Mouse (Mus musculus) embryo, embryonic 11 days (tissue): Measurements from ENCODE around the gene Naa80.
A peak's percentile ranks its signal among the peaks of the same experiment; 100 is the strongest.

Experiments used
- DNase-seq: peaks from one replicate; pipeline ENCODE4 v3.0.0-alpha.2; 2015

Gene Naa80

DNA sequence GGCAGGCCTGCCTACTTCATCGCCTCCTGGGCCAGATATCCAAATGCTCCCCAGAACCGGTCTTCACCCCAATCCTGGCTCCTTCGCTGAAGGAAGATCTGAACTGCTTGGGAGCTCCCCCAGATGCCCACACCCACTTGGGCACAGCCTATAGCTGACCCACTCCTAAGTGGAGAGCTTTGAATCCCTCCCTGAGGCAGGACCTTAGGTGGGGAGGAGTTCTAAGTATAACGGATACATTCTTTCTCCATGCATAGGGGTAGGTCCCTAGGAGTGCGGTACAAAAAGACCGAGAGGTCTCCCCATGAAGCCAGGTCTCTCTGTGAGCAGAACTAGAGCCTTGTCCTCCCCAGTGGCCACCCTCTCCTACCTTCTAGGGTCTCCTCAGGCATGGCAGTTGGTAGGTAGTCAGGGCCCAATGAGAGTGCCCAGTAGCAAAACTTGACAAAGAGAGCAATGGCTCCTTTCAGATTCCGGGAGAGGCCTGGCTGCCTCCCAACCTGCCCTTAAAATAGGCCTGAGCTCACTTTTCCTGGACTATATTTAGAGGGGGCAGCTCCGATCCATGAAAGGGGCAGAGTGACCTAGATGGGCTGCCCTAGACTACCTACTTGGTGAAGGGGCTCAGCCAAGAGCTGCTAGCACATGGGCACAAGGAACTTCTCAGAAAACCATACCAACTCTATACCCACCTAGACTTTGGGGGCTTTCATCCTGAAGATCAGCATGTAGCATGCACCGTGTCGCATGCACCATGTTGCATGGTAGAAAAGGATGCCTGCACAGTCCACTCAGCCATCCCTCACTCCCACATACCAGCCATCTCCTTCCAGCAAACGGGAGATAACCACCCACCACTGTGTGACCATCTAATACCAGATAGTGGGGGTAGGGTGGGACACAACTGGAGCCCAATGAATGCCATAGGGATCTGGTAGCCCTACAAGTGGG lies 18.2 kb downstream of the Naa80 start:
- no peak for DNase-seq

DNA sequence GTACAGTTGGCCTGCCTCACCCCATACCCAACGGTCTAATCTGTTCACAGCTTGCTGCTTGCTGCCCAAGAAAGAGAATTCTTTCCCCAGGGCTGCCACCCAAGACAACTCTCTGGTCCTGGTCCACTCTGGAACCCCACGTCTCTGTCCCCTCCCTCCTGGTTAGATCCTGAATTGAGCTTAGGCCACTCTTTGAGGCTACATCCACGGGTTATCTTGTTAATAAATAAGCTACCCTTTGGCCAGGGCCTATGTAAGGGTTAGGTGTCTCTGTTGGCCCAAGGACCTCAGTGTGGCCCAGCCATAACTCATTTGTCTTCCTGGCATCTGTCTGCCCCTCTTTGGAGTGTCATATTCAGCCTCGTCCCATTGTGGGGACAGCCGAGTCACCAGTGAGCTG lies 19.7 kb downstream of the Naa80 start:
- no peak for DNase-seq

DNA sequence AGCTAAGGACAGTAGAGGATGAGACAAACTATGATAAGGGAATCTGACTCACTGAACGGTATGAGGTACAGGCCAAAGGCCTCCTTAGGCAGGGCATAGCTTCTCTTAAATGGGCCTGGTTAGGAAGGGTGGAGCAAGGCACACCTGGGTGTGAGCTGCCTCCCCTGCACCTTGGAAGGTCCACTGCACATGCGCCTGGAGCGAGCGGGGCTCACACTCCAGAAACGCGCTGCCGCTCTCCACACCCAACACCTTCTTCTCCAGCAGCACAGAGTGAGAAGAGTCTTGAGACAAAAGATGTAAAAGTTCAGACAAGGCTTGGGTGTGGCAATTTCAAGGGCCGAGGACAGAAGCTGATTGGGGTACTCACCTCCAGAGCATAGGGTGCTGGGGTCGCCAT lies 20.7 kb downstream of the Naa80 start:
- no peak for DNase-seq

DNA sequence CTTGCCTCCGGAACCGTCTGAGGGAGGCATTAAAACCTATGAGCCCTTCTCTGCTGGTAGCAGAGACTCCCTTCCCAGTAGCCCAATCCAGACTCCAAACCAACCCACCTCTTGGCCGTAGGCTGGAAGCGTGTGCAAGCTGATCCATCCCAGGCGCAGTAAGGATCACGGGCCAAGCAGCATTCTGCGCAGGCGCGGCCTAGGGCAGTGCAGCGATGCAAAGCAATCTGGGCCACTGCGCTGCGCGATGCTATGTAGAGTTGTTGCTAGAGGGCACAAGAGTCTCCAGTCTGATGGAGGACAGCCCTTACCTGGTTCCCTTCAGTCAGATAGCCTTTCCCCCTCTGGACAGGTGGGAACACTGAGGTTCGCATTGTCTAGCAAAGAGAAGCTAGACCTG lies 21.2 kb downstream of the Naa80 start:
- no peak for DNase-seq

DNA sequence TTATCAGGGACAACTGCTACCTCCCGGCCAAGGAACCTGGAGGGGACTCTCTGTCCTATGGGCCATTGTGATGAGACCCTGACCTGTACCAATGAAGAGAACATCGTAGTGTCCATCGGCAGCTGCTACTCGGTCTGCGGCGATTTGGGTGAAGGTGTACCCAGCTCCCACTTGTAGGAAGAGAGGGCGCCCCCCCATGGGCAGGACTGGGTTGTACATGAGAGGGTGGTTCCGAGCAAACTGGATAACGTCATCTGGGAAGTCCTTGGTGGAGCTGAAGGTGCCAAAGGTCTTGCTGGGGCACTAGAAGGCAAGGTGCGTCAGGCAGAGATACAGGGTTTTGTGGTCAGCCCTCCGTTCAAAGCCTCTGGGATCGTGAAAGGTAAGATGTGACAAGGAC lies 22.1 kb downstream of the Naa80 start:
- no peak for DNase-seq

DNA sequence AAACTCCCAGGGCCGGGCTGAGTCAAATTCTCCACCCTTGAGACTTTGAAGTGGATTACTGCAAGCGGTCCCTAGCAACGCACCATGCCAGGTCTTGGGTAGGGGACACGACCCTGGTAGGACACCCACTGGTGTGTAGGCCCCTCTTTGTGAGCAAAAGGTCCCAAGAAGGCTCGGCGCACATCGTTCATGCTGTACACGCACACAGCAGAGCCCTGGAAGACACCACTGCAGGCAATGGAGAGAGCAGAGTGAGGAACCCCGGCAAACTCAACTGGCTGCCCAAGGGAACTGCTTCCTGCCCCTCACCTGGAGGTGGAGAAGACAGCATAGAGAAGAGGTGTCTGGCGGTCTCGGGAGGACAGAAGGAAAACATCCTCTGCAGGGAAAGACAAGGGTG lies 22.6 kb downstream of the Naa80 start:
- no peak for DNase-seq

DNA sequence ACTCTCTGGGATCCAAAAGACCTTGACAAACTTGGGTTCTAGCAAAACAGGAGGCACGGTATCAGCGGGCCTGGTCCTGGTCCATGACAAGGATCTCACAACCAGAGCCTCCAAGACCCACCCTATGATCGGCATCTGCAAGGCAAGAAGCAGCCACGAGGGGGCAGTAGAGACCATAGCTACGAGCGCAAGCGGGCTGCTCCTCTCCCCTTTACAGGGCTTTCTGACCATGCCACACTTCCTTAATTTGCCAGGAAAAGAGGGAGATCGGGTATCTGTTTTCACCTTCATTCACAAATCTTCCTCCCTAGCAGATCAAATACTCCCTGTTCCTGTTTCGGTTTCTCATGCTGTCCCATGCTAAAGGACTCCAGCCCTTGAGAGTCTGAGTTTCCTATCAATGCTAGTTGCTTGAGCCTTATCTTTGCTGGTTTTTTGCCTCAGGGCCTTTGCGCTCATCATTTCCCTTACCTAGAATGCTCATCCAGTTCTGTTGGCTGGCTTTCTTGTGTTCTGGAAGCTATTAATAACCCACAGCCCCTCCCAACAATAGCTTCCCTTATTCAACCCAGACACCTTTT lies 23.5 kb downstream of the Naa80 start:
- peak; percentile 91 for DNase-seq

DNA sequence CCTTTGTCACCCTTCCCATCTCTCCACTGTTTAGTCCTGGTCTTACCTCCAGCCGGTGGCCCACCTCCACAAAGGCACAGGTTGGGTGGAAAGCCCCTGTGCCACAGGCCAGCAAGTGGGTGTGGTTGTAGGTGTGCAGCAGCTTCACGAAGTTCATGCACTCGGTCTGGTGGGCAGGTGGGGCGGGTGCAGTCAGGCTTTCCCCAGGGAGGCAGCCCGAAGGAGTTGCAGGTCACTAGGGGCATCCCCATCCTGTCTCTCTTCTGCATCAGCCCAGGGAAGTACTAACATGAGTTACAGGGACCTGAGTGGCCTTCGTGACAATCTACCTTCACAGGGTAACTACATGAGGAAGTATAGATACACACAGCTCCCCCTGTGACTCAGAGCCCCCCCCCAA lies 24.6 kb downstream of the Naa80 start:
- DNase-seq, result no peak

DNA sequence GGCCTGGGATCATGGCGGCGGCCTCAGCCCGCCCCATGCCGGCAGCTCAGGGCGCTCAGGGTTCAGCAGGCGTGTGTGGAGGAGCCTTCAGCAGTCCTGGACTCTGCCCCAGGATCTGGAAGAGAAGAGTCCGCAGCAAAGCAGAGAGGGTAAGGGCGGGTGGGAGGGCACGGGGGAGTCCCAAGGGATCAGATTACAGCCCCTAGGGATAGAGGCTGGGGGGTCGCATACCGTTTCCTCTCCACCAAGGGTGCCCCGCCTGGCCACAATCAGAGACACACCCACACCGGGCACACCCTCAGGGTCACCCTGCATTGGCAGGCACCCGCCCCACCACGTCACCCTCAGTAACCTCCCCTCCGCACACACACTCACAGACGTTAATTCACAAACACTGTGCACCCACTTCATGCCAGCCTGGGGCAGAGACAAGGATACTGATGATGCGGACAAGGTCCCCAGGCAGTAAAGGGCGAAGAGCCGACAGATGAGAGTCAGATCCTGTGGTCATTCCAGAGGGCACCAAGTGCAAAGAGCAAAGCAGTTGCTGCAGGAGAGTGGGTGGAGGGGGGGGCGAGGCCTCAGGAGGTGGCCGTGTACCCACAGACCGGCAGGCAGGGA lies 26.5 kb downstream of the Naa80 start:
- no peak for DNase-seq

DNA sequence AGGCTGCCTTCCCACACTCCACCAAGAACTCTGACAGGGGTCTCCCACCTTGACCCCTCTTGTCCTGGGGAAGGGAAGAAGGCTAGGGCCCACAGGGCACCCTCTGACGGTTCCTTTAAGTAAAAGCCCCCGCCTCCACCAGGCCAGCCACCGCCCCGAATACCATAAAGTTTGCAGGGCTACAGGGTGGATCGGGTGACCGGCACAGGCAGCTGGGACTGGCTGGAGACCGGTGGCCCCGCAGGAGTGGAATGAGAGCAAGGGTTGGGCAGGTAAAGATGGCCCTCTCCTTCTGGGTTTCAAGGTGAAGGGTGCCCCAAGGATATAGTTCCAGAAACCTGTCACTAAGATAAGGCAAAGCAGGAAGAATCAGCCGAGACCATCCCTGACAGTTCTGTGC lies 27.9 kb downstream of the Naa80 start:
- DNase-seq, result no peak

DNA sequence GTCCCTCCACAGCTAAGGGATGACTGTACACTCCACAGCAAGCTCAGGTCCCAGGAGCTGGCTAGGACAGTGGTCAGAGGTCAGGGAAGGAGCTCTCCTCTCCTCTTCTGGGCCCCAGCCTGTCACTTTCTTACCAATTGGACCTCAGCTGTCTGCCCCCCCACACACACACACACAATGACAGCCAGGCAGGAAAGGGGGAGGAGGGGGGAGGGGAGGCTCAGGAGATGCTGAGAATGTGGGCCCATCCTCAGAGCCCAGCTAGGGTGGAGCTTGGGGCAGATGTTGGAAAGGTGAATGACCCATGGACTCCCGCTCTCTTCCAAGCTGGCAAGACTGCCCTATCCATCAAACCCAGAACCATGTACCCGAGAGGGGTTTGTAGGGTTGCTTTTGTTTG lies 28.3 kb downstream of the Naa80 start:
- no peak for DNase-seq

DNA sequence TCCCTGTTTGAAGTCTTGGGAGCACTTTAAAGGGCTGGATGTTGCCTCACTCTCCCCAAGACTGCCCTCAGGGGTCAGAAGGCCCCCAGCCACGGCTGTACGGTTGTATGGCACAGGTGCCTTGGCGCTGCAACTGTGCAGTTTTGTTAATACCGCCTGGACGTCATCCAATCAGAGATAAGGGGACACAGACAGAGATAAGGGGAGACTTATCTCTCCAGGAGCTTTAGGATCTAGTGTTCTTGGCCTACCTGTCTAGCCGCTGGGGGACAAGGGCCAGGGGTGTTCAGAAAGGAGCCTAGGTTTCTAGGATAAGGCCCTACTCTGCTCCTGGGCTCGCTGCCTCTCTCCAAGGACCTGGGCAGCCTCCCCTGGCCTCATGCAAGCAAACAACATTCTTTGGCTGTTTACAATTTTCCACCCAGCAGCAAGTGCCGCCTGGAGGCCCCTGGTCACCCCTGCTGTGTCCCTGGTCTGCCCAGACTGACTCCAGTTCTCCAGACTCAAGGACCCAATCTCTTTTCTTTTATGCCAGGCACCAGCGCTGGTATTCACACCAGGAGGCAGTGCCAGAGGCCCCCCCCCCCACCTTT lies 29.1 kb downstream of the Naa80 start:
- DNase-seq, result no peak

DNA sequence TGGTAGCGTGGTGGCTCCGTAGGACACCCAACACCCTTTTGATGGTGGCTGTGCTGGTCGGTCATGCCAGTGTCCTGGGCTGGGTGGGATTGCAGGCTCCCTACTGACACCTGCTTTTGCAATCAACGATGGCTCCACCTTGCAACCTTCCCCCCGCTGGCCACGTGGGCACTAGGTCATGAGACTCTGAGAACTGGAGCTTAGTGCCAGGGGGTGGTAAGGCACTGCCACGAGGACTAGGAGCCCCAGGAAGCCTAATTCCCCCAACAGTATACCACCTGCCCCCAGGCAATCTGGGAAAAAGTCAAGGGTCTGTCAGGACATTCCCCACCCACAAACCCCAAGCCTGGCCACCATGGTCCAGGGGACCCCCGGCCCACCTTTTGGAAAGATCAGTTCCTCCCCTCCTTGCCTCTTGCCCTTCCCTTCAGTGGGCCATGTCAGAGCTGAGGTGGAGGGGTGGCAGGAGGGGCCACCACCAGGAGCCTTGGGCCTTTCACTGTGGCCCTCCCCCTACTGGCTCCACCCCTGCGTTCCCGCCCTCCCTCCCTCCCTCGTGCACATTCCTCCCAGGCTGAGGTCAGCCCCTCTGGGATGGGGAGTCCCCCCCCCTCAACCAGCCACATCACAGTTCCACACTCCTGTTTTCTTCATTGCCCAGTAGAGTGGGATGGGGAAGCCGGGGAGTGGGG lies 30.2 kb downstream of the Naa80 start, which contains the start of gene Sema3b:
Gene Sema3b, minus strand, starts transcription at position 489 of the 692 bp plus-strand sequence.
- no peak for DNase-seq

DNA sequence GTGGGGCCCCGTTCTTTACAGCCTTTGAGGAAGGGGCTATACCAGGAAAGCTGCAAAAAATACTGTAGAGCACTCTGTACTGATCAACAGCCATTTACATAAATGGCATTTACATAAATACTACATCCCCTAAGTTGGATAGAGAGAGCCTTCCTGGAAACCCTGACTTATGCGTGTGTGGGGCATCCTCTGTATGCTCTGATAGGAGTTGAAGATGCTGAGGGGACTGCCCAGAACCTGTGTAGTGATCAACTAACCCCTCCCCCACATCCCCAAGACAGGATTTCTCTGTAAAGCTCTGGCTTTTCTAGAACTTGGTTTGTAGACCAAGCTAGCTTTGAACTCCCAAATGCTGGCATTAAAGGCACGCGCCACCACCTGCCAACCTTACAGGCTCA lies 30.7 kb downstream of the Naa80 start:
- DNase-seq, result no peak

DNA sequence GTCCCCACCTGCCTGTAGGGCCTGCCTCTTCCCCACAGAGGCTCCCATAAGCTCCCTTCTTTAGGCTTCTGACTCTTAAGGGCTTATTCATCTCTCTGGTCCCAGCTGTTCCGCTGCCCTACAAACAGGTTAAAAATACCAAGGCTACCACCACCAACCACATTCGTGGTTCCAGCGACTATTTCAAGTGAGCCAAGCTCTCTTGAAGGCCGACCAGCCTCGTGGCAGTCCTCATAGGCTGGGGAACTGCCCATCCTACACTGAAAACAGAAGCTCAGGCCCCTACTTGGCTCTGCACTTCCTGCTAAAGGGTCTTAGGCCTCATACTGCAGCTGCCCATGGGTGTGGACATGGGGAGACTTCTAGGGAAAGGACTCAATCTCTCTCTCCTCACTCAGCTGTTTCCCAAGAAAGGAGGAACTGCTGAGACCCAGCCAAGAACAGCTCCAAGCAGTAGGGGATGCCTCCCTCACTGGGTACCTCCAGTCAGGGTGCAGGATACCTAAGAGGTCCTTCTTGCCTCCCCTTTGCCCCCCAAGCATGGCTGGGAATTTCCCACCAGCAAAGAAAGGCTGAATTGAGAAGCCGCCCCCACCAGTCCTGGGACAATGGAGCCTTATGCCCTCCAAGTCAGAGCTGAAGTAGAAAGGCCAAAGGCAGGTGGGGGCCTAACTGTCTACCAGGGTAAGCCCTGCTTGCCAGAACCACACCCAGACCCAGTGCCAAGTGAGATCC lies 32.9 kb downstream of the Naa80 start:
- no peak for DNase-seq

DNA sequence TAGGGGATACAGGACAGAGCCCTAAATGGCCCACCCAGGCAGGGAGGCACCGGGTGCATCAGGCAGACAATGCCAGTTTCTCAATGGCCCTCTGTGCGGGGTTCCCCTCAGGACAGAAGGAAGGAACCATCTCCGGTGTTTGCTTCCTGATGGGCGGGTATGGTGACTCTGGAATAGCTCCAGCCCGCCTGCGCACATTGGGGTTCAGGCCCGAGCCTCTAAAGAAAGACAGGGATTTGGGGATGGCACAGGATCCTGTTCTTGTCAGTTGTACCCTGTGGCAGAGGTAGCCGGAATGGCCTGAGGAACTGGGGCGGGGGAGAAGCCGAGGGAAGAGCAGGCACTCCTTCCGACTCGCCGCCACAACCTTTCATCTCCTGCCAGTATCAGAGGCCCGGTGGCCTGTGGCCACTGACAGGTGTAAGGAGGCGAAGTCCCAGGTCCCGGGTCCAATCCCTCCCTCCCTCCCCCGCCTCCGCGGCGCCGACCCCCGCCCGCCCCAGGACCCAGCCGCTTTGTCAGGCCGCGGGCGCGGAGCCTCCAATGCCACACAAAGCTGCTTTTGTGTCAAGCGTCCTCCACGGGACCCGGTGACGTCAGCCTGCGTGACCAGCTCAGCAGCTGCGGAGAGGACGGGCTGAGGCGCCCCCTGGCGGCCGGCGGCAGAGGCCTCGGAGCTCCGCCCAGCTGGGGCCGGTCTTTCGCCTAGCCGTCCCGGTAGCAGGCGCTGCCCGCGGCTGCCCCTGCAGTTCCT lies 33.7 kb downstream of the Naa80 start:
- DNase-seq, result peak; percentile 99

DNA sequence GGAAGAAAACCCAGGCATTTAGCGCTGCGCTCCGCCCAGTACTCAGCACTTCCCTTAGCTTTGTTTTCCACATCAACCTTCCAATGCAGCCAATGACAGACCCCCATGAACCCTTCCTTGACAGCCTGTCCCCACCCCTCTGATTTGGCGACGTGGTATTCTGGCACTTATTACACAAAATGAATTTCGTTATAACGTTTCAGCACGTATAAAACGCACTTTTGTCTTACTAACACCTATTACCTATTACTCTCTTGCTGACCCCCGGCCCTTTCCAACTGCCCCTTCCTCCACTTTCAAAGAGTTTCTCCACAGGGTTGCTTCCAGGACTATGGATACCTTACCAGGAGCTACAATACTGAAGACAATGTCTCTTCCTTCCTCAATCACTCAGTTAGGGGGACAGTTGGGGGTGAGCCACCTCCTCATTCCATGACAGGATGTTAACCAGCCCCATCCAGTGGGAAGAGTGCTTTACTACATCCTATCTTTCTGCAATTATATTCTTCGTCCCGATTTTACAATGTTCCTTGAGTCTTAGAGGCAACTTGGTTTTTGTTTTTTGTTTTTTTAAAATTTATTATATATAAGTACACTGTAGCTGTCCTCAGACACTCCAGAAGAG lies 34.4 kb downstream of the Naa80 start:
- DNase-seq, result peak; percentile 56

DNA sequence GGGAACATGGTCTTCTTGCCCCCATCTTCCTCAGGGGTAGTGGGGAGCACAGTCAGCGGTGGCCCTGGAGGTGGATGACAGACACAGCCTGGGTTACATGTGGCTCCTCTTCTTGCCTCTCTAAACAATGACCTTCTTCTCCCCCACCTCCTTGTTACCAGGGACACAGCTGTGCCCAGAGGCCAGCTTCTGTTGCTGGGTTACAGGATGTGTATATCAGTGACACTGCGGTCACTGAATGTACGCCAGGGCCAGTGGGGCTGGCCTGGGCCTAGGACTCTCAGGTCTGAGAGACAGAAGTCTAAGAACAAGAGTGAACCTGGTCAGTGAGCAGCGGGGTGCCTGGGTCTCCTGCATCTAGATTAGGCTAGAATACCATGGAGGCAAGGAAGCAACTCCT lies 36.3 kb downstream of the Naa80 start:
- peak; percentile 40 for DNase-seq

DNA sequence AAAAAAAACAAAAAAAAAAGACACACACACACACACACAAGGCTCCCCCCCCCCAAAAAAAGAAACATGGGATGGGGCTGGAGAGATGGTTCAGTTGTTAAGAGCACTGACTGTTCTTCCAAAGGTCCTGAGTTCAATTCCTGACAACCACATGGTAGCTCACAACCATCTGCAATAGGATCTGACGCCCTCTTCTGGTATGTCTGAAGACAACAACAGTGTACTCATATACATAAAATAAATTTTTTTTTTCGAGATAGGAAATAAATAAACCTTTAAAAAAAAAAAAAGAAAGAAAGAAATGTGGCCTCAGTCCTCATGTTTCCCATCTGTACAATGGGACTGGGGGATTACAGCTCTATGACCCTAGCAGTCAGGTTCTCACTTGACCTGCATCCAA lies 38.8 kb downstream of the Naa80 start:
- DNase-seq, result no peak

DNA sequence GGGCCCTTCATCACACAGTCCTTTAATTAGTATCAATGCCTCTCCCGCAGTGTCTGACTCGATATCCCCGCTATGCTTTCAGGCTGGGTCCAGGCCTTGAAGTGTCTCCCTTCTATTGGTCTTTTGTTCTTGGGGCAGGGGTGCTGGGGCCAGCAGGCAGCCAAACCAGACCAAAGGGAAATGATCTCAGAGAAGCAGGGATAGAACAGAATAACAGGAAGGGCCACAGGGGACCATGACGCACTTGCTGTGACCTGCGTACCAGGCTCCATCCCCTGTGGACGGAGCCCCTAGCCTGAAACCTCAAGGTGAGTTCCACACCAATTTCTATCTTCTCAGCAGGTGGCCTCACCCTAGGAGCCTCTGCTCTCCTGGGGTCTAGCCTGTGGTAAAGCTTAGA lies 39.4 kb downstream of the Naa80 start:
- no peak for DNase-seq
